Mouse (Mus musculus) neural tube, embryonic 10.5 days (tissue): ENCODE data around the gene 3110082I17Rik.
"Not testable (repeated sequence)": the region's sequence is repeated elsewhere in the genome, so short reads cannot be mapped to it uniquely, and the experiment has no call there.

Experiments
- DNase-seq: peaks from one replicate; pipeline ENCODE4 v3.0.0-alpha.2; 2017; ENCODE audit warnings: low spot score; ENCODE audit errors: extremely low spot score

The 3110082I17Rik gene

DNA sequence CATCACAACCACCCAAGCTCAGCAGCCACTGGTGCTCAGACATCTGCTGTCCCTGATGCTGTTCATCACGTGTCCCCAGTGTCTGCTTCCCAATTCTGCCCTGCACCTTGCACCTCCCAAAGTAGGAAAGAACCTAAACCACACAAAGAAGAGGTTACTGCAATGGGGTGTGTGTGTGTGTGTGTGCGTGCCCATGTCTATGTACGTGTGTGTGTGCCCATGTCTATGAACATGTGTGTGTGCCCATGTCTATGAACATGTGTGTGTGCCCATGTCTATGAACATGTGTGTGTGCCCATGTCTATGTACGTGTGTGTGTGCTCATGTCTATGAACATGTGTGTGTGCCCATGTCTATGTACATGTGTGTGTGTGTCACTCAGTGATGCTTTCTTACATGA is 64.8 kb downstream of the 3110082I17Rik start:
- no peak for DNase-seq

DNA sequence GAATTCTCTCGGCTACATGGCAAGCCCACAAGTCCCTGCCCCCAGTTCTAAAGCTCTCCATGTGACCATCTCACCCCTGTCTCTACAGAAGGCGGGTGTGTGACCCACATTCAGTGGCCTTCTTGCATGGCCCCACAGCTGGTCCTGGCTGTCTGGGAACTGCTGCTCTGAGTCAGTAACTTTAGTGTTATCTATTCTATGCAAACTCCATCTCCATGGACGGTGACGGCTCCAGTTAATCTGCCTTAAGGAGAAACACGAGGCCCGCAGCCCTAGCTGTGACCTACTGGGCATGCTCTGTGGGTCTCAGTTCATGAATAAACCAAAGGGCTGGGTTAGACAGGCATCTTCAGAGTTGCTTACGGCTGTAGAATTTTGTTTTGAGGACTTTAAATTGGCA is 65.9 kb downstream of the 3110082I17Rik start:
- DNase-seq = no peak

DNA sequence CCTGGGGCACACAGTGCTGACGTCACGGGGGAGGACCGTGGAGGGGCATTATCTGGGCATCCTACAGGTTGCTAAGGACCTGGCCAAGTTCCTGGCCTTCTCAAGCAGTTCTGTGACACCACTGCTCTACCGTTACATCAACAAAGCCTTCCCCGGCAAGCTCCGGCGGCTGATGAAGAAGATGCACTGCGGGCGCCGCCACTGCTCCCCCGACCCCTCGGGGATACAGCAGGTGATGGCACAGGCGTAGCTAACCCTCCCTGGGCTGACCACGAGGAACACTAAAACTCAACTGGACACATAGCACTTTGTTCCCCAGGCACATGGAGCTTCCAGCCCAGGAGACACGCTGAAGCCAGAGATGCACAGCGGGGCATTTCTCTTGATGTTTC is 67.1 kb downstream of the 3110082I17Rik start:
- DNase-seq = no peak

DNA sequence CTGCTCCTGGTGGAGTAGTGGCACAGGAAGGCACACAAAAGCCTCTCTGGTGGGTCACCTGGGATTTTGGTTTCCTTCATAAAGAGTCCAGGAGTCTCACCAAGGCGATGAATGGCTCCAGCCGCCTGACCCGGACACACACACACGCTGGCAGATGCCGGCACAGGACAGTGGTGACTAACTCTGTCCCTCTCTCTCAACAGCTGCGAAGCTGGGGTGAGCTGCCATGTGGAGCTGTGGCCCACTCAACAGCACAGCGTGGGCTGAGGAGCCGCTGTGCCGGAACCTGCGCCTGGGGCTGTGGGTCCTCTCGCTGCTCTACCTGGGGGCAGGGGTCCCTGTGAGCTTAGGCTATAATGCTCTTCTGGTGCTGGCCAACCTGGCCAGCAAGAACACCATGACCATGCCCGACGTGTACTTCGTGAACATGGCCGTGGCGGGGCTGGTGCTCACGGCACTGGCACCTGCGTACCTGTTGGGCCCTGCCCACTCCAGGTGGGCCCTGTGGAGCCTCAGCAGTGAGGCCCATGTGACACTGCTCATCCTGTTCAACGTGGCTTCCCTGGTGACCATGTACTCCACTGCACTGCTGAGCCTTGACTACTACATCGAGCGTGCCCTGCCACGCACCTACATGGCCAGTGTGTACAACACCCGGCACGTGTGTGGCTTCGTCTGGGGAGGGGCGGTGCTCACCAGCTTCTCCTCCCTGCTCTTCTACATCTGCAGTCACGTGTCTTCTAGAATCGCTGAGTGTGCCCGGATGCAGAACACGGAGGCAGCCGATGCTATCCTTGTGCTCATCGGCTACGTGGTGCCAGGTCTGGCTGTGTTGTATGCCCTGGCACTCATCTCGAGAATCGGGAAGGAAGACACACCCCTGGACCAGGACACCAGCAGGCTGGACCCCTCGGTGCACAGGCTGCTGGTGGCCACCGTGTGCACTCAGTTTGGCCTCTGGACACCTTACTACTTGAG is 67.8 kb downstream of the 3110082I17Rik start:
- no peak for DNase-seq

DNA sequence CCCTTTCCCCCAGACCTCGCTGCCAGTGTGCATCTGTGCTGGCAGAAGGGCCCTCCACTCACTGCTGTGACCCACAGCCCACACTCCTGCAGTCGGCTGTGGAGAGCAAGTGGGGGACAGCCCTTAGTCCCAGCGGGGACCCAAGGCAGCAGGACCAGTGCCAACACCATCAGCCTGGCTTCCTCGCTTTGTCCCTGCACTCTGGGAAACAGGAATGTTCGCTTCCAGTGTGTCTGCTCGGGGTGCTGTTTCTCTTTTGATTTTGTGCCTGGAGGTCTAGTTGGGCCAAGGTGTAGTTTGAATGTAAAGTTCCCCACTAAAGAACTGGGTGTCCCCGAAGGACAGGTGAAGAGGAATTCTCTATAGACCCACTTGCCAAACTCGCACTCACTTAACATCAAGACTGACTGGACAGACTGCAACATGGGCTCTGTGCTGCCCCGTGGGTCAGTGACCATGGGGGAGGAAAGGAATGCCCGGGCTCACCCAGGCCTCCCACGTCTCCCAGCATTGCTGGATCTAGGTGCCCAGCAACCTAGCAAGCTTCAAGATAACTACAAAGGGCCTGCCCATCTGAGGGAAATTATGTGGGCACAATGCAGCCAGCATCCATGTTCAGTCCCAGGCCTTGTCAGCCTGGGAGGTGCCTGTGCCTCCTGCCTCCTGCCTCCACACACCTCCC is 68.9 kb downstream of the 3110082I17Rik start:
- DNase-seq = no peak

DNA sequence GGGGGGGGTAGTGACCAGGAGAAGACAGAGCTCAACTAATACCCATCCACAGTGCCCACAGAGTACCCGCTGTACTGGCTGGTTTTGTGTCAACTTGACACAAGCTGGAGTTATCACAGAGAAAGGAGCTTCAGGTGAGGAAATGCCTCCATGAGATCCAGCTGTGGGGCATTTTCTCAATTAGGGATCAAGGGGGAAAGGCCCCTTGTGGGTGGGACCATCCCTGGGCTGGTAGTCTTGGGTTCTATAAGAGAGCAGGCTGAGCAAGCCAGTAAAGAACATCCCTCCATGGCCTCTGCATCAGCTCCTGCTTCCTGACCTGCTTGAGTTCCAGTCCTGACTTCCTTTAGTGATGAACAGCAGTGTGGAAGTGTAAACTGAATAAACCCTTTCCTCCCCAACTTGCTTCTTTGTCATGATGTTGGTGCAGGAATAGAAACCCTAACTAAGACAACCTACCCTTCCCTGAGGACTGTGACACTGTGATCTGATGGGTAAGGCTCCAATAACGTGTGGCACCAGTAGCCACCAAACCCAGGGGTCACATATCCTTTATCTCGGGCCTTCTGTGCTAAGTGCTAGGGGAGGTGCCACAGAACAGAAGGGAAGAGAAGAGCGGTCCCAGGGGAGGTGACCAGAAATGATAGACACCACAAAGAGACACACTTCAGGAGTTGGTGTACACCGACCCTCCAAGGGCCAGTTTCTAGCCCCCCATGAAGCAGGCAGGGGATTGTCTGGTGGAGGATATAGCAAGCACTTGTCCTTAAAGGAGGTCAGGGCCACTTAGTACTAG is 69.8 kb downstream of the 3110082I17Rik start:
- DNase-seq = not testable (repeated sequence)

DNA sequence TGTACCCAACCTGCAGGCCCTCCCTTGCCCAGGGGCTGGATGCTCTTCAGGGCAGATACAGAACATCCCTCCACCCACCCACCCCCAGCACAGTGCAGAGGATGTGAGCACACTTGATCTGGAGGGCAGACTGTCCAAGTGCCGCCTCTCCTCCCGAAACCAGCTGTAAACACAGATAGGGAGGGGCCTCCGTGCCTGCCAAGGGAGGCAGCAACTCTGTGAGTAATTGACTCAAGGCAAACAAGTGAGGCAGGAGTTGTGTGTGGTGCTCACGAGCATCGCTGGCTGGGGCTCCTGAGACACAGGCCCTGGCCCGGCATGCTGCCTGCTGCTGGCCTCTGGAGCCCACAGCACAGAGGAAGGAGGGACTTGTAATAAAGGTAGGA is 70.7 kb downstream of the 3110082I17Rik start:
- DNase-seq = peak; percentile 36

DNA sequence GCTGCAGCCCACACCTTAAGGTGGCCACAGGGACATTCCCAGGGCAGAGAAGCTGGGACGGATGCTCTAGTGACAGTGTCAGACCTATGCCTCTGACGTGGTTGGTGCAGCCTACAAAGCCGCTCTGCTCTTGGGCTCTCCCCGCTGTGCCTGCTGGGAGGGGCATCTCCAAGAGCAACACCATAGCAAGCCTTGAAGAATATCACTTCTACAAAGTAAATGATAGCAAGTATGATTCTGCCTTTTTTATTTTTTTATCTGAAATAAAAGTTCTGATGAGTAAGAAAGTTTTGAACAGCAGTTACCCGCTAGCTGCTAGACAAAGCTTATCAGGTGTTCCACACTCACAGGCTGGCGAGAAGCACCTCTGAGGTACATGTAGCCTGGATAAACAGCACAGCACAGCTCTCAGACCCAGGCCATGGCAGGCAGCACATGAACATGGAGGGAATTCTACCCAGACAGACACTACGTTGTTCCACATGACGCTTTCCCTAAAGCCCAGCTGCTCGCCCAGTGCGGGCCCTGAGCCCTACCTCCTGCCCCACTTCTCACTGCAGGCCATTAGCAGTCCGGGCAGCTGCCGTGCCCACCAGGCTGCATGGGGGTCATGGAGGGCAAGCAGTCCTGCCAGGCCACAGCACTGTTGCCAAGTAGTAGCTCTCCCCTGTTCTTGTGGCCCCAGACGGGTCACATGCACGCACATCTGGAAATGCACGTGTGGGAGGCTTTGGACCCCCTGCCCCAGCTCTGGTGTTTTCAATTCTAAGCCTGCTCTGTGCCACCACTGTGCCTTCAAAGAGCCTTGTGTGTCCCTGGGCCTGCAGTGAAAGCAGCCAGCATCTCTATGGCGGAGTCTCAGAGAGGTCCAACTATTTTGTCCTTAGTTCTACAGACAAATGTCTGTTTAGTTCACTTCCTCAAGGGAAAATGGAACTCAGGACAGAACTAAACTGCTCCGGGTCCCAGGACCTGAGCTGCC is 71.3 kb downstream of the 3110082I17Rik start:
- DNase-seq = peak; percentile 33

DNA sequence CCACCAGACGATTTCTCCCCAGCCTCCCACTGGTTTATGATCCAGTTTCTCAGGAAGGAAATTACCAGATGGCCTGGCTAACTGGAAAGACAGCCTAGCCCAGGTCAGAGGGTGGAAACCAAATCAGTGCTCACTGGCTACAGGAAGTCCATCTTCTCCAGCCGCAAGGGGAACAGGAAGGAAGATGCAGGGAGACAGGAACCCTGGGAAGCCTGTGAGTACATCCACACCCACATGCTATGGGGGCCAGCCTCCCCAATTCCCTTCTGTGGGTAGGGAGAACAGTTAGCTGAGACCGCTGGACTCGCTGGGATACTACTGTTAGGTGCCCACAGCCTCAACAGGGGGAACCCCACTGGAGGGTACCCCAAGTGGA is 72.1 kb downstream of the 3110082I17Rik start:
- no peak for DNase-seq

DNA sequence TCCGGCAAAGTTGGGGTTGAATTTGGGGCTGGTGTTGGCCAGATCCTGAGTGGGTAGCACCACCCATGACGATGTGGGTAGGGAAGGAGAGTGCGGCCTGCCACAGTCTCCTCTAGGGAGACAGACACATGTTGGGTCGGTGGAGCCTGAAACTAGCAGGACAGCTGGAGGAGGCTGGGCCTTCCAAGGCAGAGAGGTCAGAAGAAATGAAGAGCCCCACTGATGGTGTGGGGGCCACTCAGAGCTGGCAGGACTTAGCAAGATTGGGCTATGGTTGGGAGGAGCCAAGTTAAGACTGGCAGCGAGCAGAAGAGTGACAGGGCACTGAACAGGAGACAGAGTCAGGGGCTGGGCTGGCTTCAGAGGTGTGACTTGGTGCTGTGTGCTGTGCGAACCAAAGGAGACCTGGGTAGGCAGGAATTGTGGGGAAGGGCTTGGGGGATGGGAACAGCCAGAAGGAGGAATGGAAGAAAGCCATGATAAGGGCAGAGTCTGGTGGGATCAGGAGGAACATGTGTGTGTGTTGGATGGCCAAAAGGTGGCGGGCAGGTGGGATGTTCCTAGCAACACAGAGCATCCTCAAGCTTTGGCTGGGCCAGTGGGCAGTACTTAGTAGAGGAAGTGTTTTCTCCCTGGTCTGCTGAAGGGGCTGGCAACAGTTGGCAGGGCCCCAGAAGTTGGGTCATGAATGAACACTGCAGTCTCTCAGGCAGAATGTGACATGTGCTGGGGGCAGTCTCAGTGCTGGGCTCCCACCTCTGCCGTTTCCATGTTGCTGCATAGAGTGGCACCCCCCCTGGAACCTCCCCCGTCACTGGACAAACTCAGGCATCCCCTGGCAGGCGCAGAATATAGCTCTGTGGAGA is 72.8 kb downstream of the 3110082I17Rik start:
- no peak for DNase-seq

DNA sequence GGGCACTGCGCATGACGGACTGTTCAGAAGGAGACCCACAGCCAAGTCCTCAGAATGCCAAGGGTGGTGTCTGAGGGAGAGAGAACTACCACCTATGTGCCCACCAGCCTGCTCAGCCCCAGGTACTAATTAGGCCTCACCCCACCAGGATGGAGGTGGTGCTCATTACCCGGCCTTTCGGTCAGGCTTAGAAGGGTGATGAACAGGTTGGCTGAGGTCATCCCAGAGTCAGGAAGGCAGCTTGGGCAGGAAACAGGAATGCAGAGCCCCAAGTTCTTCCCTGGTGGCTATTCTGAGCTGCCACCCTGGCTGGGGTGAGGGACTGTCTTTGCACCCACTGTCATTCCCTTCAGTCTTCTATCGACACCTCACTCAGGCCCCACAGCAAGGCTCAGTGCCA is 74.3 kb downstream of the 3110082I17Rik start:
- no peak for DNase-seq

DNA sequence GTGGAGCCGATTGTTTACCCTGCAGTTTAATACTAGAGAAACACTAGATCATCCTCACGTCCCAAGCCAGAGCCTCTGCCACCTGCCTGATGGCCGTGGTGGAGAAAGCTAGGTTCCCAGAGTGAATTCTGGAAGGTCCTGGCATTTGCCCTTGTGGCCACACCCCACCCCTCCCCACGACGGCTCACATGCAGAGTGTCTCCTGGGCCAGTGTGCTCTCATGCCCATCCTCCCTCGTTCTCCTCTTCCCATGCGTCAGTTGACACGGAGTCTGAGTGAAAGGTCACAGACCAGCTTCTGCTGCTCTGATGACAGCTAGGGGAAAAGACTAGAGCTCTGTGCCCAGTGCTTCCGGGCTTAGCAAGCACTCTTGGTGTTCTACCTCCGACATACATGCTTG is 75.8 kb downstream of the 3110082I17Rik start:
- DNase-seq = no peak

DNA sequence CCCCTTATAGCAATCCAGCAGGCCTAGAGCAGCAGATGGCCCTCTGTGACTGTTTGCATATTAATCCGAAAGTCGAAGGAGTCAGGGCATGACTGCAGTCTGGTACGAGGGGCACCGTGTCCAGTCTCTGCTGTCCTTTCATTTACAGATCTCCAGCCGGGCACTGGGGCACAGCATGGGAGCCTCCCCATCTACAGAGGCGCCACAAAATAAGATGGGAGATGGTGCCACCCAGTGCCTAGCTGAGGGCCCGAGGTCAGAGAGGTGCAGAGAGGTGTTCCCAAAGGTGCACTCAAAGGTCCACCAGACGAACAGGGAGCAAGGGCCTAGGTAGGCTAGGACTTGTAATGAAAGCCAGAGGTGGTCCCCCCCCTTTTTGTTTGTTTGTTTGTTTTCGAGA is 77.1 kb downstream of the 3110082I17Rik start:
- no peak for DNase-seq

DNA sequence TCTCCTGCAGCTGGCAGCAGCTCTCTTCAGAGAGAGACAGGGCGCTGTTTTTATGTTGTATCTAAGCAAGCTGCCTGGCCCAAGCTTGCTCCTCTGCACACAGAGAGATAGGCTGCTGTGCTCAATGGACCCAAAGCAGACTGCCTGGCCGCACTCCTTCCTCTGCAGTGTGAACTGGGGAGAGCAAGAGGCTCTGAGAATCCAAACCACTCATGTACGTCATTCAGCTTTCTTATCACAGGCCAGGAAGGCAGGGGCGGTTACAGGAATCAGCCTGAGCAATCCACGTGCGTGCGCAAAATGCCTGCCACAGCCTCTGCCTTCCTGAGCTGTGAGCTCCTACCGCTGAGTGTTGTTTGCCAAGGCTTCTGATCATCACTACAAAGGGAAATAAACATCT is 77.6 kb downstream of the 3110082I17Rik start:
- DNase-seq = no peak

DNA sequence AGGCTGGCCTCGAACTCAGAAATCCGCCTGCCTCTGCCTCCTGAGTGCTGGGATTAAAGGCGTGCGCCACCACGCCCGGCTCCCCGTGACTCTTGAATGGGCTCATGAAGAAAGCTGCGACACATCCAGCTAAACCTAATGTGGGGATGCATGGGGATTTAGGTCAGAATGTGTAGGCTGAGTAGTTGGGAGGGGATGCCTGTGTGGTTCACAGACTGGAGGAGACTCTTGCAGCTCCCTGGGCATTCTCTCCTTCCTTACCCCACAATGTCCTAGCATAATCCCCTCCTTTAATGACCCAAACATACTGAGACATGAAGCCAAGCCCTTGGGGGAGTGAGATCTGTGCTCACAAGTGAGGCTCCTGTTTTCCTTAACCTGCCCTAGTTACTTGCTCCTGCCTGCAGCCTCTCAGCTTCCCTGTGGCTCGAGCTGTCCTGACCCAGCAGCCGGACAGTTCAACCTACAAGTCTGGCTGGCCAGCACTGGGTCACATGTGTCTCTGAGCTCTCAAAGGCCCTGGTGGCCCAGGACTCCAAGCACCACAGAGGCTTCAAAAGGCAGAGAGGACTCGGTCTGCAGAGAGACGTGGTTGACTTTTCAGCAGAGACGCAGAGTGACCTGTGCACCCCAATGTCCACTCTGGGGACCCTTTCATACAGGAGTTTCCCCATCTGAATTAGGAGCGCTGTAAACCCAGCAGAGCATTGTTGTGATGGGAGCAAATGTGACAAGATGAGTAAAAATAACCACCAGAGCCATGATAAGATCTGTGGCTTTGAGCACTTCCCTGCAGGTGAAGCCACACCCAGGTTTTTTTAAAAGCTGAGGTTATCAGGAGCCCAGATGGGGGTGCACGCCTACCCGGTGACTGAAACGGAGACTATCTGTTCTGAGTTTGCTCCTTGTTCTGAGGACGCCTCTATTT is 78.5 kb downstream of the 3110082I17Rik start:
- DNase-seq = no peak

DNA sequence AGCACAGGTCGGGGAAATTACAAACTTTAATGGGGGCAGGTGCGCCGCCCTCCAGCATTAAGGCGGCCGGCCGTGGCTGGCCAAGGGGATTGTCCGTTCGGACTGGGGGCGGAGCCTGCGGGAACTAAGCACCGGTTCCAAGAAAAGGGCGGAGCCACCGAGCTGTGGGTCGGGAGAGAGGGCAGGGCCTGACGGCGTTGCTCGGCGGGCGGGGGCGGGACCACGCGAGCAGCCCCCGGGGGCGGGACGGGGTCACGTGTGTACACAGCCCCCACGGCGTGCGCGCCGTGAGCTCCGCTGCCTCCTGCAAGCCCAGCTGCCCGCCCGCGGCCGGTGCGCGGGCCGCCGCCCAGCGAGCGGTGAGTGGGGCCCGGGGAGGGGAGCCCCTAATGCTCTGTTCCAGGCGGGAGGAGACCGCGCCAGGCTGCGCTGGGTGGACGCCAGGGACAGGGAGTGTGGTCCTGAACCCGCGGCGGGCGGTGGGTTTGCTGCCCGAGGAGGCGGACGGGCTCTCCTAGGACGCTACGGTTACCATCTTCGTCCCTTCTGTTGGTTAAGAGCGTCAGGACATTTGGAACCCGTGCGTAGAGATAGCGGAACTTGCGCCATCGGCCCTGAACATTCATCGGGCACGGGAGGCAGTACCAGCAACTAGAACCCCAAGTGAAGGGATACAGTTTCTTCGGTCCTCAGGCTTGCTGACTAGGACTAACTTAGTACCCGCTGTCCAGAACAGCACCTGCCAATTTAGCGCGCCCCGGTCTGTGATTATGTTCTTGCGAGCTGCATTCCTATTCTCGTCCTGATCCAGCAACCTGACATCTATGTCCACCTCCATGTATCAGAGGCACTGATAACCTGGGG is 79.7 kb downstream of the 3110082I17Rik start:
- DNase-seq = peak; percentile 81

DNA sequence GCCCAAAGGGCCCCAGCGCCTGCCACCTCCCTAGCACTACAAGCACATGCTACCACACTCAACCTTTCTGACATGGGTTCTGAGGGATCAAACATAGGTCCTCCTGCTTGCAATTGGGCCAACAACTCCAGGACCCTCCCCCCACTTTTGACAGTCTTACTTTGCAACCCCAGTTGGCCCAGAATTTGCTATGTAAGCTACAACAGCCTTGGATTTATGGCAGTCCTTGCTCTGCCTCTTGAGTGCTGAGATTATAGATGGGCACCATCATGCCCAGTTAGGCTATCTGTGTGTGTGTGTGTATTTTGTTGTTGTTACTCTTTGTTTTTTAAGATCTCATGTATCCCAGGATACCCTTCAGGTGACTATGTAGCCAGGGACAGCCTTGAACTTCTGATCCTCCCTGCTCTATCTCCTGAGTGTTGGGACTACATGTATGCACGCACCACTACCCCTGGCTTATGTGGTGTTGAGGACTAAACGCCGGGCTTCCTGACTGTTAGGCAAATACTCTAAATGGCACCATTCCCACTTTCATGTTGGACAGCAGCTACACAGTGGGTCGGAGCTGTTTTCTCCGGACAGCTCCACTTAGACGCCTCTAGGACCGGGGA is 80.4 kb downstream of the 3110082I17Rik start:
- no peak for DNase-seq
